ENCODE assay signal across 8 mouse cellular contexts in genomic region chr14:25456666-25457433, GRCm38 (mm10). TPM values are rescaled to one million over a fixed set of nuclear protein-coding genes. Genes with fewer than 3 reads are reported as not detected.
DNase-seq lines count a peak whose midpoint lies in the region; ATAC-seq and TF ChIP-seq lines count a peak whose summit lies in the region.

No protein-coding gene starts in this region.

- H3K27ac ChIP-seq in heart, postnatal 0 days (ENCODE audit: low read depth): peak overlapping the region; percentile 92
- peak overlapping the region; percentile 100 for H3K27ac ChIP-seq in limb, embryonic 13.5 days
- H3K27ac ChIP-seq in neural tube, embryonic 15.5 days (replicated peaks): peak overlapping the region; percentile 99

- H3K36me3 ChIP-seq in heart, postnatal 0 days (replicated peaks; ENCODE audit: control insufficient read depth, insufficient read depth, low read length): no peaks in the 10 kb centered on the region
- H3K36me3 ChIP-seq in limb, embryonic 13.5 days: no peaks in the 10 kb centered on the region
- no peaks in the 10 kb centered on the region for H3K36me3 ChIP-seq in neural tube, embryonic 15.5 days

- TF ChIP-seq EP300 in heart, postnatal 0 days (IDR thresholded peaks at IDR 0.05; ENCODE audit: low read depth): no peak

- H3K9me3 ChIP-seq in heart, postnatal 0 days (replicated peaks; ENCODE audit: control insufficient read depth, low read length): no peaks in the 10 kb centered on the region
- no peaks in the 10 kb centered on the region for H3K9me3 ChIP-seq in limb, embryonic 13.5 days
- no peaks in the 10 kb centered on the region for H3K9me3 ChIP-seq in neural tube, embryonic 15.5 days (replicated peaks)

- peak; percentile 44 for DNase-seq in left cerebral cortex, postnatal 4 days
- no peak for DNase-seq in left cerebral cortex, postnatal 14 days (ENCODE audit: low spot score in 2 of 2)
- DNase-seq in cerebellum, adult 8-10 months: peak; percentile 47
- DNase-seq in heart, postnatal 0 days (ENCODE audit: low spot score): peak; percentile 16
- no peak for DNase-seq in gastrocnemius, postnatal 25 days
- no peak for DNase-seq in ovary, postnatal 10 days (ENCODE audit: low spot score)

- ATAC-seq in heart, postnatal 0 days (ENCODE audit: insufficient read depth, low read depth): no peak; the same call in 1 of the 2 replicates
- no peak for ATAC-seq in limb, embryonic 13.5 days (ENCODE audit: low FRiP score, low read depth)
- 0 out of 2 replicates have a peak, but pooled peaks have one; percentile 5 for ATAC-seq in neural tube, embryonic 15.5 days (ENCODE audit: low FRiP score)

- H3K27me3 ChIP-seq in heart, postnatal 0 days (ENCODE audit: control insufficient read depth, insufficient read depth, low read length): no peaks in the 10 kb centered on the region
- H3K27me3 ChIP-seq in limb, embryonic 13.5 days: no peaks in the 10 kb centered on the region
- no peaks in the 10 kb centered on the region for H3K27me3 ChIP-seq in neural tube, embryonic 15.5 days (replicated peaks)

- H3K4me1 ChIP-seq in heart, postnatal 0 days (ENCODE audit: control insufficient read depth, insufficient read depth): peaks cover 11% of the 10 kb centered on the region
- peaks cover 42% of the 10 kb centered on the region for H3K4me1 ChIP-seq in limb, embryonic 13.5 days
- peaks cover 39% of the 10 kb centered on the region for H3K4me1 ChIP-seq in neural tube, embryonic 15.5 days

- peak overlapping the region; percentile 89 for H3K4me2 ChIP-seq in heart, postnatal 0 days (ENCODE audit: low read depth, low read length)
- H3K4me2 ChIP-seq in limb, embryonic 13.5 days (replicated peaks): peak overlapping the region; percentile 75
- peak overlapping the region; percentile 89 for H3K4me2 ChIP-seq in neural tube, embryonic 15.5 days

- H3K9ac ChIP-seq in heart, postnatal 0 days (replicated peaks; ENCODE audit: low read depth, low read length): peak overlapping the region; percentile 60
- peak overlapping the region; percentile 73 for H3K9ac ChIP-seq in limb, embryonic 13.5 days
- peak overlapping the region; percentile 99 for H3K9ac ChIP-seq in neural tube, embryonic 15.5 days (replicated peaks)

- peak; percentile 26; the same call in 1 of the 2 replicates for TF ChIP-seq CTCF in heart, postnatal 0 days (IDR thresholded peaks at IDR 0.05; ENCODE audit: low read depth)

- 4% methylated on average over 17 of the region's 17 CpGs for WGBS in heart, postnatal 0 days
- WGBS in limb, embryonic 13.5 days: 3% methylated on average over 17 of the region's 17 CpGs
- under 1% methylated on average over 17 of the region's 17 CpGs for whole genome bisulfite sequencing in neural tube, embryonic 15.5 days

- H3K4me3 ChIP-seq in heart, postnatal 0 days (ENCODE audit: low read depth, low read length): peak overlapping the region; percentile 89
- H3K4me3 ChIP-seq in limb, embryonic 13.5 days: peak overlapping the region; percentile 99
- peak overlapping the region; percentile 84 for H3K4me3 ChIP-seq in neural tube, embryonic 15.5 days (replicated peaks)

- intact Hi-C loops in left cerebral cortex, postnatal 4 days (cut with DNase I): loop anchor here (5.0 to 10.0 kb wide), 4 partner anchors 105 to 950 kb away; no protein-coding TSS in a partner anchor
- intact Hi-C loops in left cerebral cortex, postnatal 14 days (cut with DNase I): loop anchor here (5.0 to 10.0 kb wide), 4 partner anchors 142 to 682 kb away; no protein-coding TSS in a partner anchor

RNA-seq across cellular contexts. Expression of gene Zmiz1, which starts 2.1 kb away (rescaled TPM):
- 100 to 1,000 TPM; 149 to 152 TPM for total RNA-seq in left cerebral cortex, postnatal 4 days (2021)
- total RNA-seq in left cerebral cortex, postnatal 14 days (2021): 10 to 100 TPM; 86.2 to 98.9 TPM
- total RNA-seq in heart, postnatal 0 days (2014; rRNA removed; ENCODE audit: low replicate concordance): 41.0 and 47.8 TPM in 2 replicates
- polyA plus RNA-seq in heart, postnatal 0 days (2015; fragmentation: Nextera tagmentation; extraction: Ambion mirVana): 12.4 and 13.8 TPM in 2 replicates
- 66.7 and 68.6 TPM in 2 replicates for polyA plus RNA-seq in limb, embryonic 13.5 days (2015; fragmentation: Nextera tagmentation; extraction: Ambion mirVana)
- 51.1 and 54.7 TPM in 2 replicates for polyA plus RNA-seq in neural tube, embryonic 15.5 days (2015; fragmentation: Nextera tagmentation; extraction: Ambion mirVana)
- total RNA-seq in gastrocnemius, postnatal 25 days (2021): 10 to 100 TPM; 26.4 to 29.8 TPM

Comparison
In these comparisons a context has a peak if more than half of its experiments do, and no peak if none do; other contexts are left out.
1. DNase-seq: peak in left cerebral cortex, postnatal 4 days (single experiment), cerebellum, adult 8-10 months (single experiment) and heart, postnatal 0 days (single experiment); none in left cerebral cortex, postnatal 14 days (0 of 2), gastrocnemius, postnatal 25 days (single experiment) and ovary, postnatal 10 days (single experiment).
2. Peak in every context shown above with its lines, with median percentiles within 50 percentile points of each other: H3K27ac ChIP-seq, H3K4me2 ChIP-seq, H3K4me3 ChIP-seq and H3K9ac ChIP-seq.